In genomic region chr12:87052661-87053321, GRCm38 (mm10) we compare ENCODE assay signal across 7 mouse cellular contexts. TPM values are rescaled to one million over a fixed set of nuclear protein-coding genes. Genes with fewer than 3 reads are reported as not detected.
DNase-seq lines count a peak whose midpoint lies in the region; ATAC-seq and TF ChIP-seq lines count a peak whose summit lies in the region.

No protein-coding gene starts in this region.

- no peaks in the 10 kb centered on the region for H3K9me3 ChIP-seq in forebrain, postnatal 0 days (ENCODE audit: low read length)
- H3K9me3 ChIP-seq in hindbrain, embryonic 16.5 days (ENCODE audit: control insufficient read depth, low read length): no peaks in the 10 kb centered on the region
- H3K9me3 ChIP-seq in midbrain, embryonic 16.5 days (replicated peaks; ENCODE audit: control insufficient read depth, low read length, poor library complexity, severe bottlenecking): no peaks in the 10 kb centered on the region

- ATAC-seq in forebrain, postnatal 0 days: peak; percentile 89
- peak; percentile 67 for ATAC-seq in hindbrain, embryonic 16.5 days
- ATAC-seq in midbrain, embryonic 16.5 days: peak; percentile 63

- H3K27ac ChIP-seq in forebrain, postnatal 0 days (ENCODE audit: low read depth, low read length): no peak overlapping the region
- no peak overlapping the region for H3K27ac ChIP-seq in hindbrain, embryonic 16.5 days (ENCODE audit: low read depth, low read length)
- H3K27ac ChIP-seq in midbrain, embryonic 16.5 days (ENCODE audit: low read length): peak overlapping the region; percentile 54; the same call in 1 of the 2 replicates
- no peak overlapping the region for H3K27ac ChIP-seq in spleen, adult 2 months (ENCODE audit: insufficient read depth, low read length)

- no peak overlapping the region for H3K4me2 ChIP-seq in forebrain, postnatal 0 days (ENCODE audit: low read depth)
- H3K4me2 ChIP-seq in hindbrain, embryonic 16.5 days (ENCODE audit: low read length): peak overlapping the region; percentile 13; the same call in 1 of the 2 replicates
- H3K4me2 ChIP-seq in midbrain, embryonic 16.5 days (ENCODE audit: low read length): 0 out of 2 replicates have a peak overlapping the region, but pooled peaks have one; percentile 15

- 20% methylated on average over 16 of the region's 16 CpGs for WGBS in forebrain, postnatal 0 days
- 28% methylated on average over 15 of the region's 16 CpGs for WGBS in hindbrain, embryonic 16.5 days
- WGBS in midbrain, embryonic 16.5 days: 21% methylated on average over 16 of the region's 16 CpGs
- 33% methylated on average over 15 of the region's 16 CpGs for WGBS in spleen, adult 2 months

- DNase-seq in T-cell, adult 2 months (ENCODE audit: low spot score): peak; percentile 58
- DNase-seq in cerebellum, adult 11-12 months: peak; percentile 85
- peak; percentile 89 for DNase-seq in forebrain, postnatal 0 days
- DNase-seq in left cerebral cortex, postnatal 36 days (ENCODE audit: low spot score in 2 of 2): peak; percentile 85 to 89
- peak; percentile 17 to 56 for DNase-seq in spleen, adult 2 months (ENCODE audit: low read depth in 1 of 2, low spot score in 2 of 2)

- H3K27me3 ChIP-seq in forebrain, postnatal 0 days (ENCODE audit: insufficient read depth, low read length): peaks cover 9% of the 10 kb centered on the region
- H3K27me3 ChIP-seq in hindbrain, embryonic 16.5 days (replicated peaks; ENCODE audit: control insufficient read depth, insufficient read depth, low read length): peaks cover 2% of the 10 kb centered on the region
- H3K27me3 ChIP-seq in midbrain, embryonic 16.5 days (ENCODE audit: control insufficient read depth, insufficient read depth, low read depth, low read length): no peaks in the 10 kb centered on the region
- H3K27me3 ChIP-seq in spleen, adult 2 months (ENCODE audit: control insufficient read depth, insufficient read depth, low read length): no peaks in the 10 kb centered on the region

- H3K36me3 ChIP-seq in forebrain, postnatal 0 days (ENCODE audit: insufficient read depth): peaks cover 10% of the 10 kb centered on the region
- H3K36me3 ChIP-seq in hindbrain, embryonic 16.5 days (ENCODE audit: control insufficient read depth, insufficient read depth, low read length): no peaks in the 10 kb centered on the region
- H3K36me3 ChIP-seq in midbrain, embryonic 16.5 days (ENCODE audit: control insufficient read depth, insufficient read depth, low read length): no peaks in the 10 kb centered on the region
- H3K36me3 ChIP-seq in spleen, adult 2 months (ENCODE audit: control insufficient read depth, insufficient read depth, low read length): no peaks in the 10 kb centered on the region

- TF ChIP-seq CTCF in forebrain, postnatal 0 days (IDR thresholded peaks at IDR 0.05; ENCODE audit: low read depth): peak; percentile 96
- TF ChIP-seq CTCF in spleen, adult 2 months (IDR thresholded peaks at IDR 0.05; ENCODE audit: extremely low read depth, insufficient read depth, insufficient read length, insufficient replicate concordance): peak; percentile 72; the same call in 1 of the 2 replicates

- H3K4me3 ChIP-seq in forebrain, postnatal 0 days (ENCODE audit: low read depth, low read length): no peak overlapping the region
- H3K4me3 ChIP-seq in hindbrain, embryonic 16.5 days (ENCODE audit: low read length): no peak overlapping the region
- no peak overlapping the region for H3K4me3 ChIP-seq in midbrain, embryonic 16.5 days (ENCODE audit: low read depth, low read length)
- H3K4me3 ChIP-seq in spleen, adult 2 months (ENCODE audit: extremely low read depth, insufficient read depth, insufficient read length): no peak overlapping the region

- intact Hi-C loops in left cerebral cortex, postnatal 36 days (cut with DNase I): loop anchor here (5.0 kb wide), 2 partner anchors 60 to 285 kb away; partner anchors contain the start of gene Zdhhc22

- no peak for TF ChIP-seq POLR2A in spleen, adult 2 months (IDR thresholded peaks at IDR 0.05; ENCODE audit: low read depth, low read length)

- H3K4me1 ChIP-seq in forebrain, postnatal 0 days (ENCODE audit: insufficient read depth): no peaks in the 10 kb centered on the region
- no peaks in the 10 kb centered on the region for H3K4me1 ChIP-seq in hindbrain, embryonic 16.5 days (ENCODE audit: control insufficient read depth, insufficient read depth, low read depth, low read length)
- peaks cover 10% of the 10 kb centered on the region for H3K4me1 ChIP-seq in midbrain, embryonic 16.5 days (ENCODE audit: control insufficient read depth, insufficient read depth, low read length)
- H3K4me1 ChIP-seq in spleen, adult 2 months (ENCODE audit: control insufficient read depth, insufficient read depth, insufficient read length): no peaks in the 10 kb centered on the region

- no peak overlapping the region for H3K9ac ChIP-seq in forebrain, postnatal 0 days
- H3K9ac ChIP-seq in hindbrain, embryonic 16.5 days (ENCODE audit: low read depth, low read length): peak overlapping the region; percentile 41; the same call in 1 of the 2 replicates
- H3K9ac ChIP-seq in midbrain, embryonic 16.5 days (ENCODE audit: low read depth, low read length): no peak overlapping the region

RNA-seq across cellular contexts. Expression of gene Tmem63c, which starts 31.7 kb away (rescaled TPM):
- 20.1 and 21.8 TPM in 2 replicates for total RNA-seq in forebrain, postnatal 0 days (2014; rRNA removed)
- 6.6 and 8.5 TPM in 2 replicates for polyA plus RNA-seq in forebrain, postnatal 0 days (2015; fragmentation: Nextera tagmentation; extraction: Ambion mirVana)
- 11.0 and 11.9 TPM in 2 replicates for polyA plus RNA-seq in hindbrain, embryonic 16.5 days (2015; fragmentation: Nextera tagmentation; extraction: Ambion mirVana)
- total RNA-seq in left cerebral cortex, postnatal 36 days (2021): 10 to 100 TPM; 37.7 to 40.2 TPM
- polyA plus RNA-seq in midbrain, embryonic 16.5 days (2015; fragmentation: Nextera tagmentation; extraction: Ambion mirVana): 12.9 and 13.7 TPM in 2 replicates
- polyA plus RNA-seq in spleen, adult 2 months (2012; rRNA removed): 0.80 and 1.2 TPM in 2 replicates

RNA-seq across cellular contexts. Expression of gene Ngb, which starts 49.5 kb away (rescaled TPM):
- 9.2 and 9.9 TPM in 2 replicates for total RNA-seq in forebrain, postnatal 0 days (2014; rRNA removed)
- polyA plus RNA-seq in forebrain, postnatal 0 days (2015; fragmentation: Nextera tagmentation; extraction: Ambion mirVana): 7.1 and 12.2 TPM in 2 replicates
- polyA plus RNA-seq in hindbrain, embryonic 16.5 days (2015; fragmentation: Nextera tagmentation; extraction: Ambion mirVana): 6.5 and 7.3 TPM in 2 replicates
- 1 to 10 TPM; 6.6 to 7.7 TPM for total RNA-seq in left cerebral cortex, postnatal 36 days (2021)
- 8.5 and 10.8 TPM in 2 replicates for polyA plus RNA-seq in midbrain, embryonic 16.5 days (2015; fragmentation: Nextera tagmentation; extraction: Ambion mirVana)
- polyA plus RNA-seq in spleen, adult 2 months (2012; rRNA removed): 0.32 and 0.34 TPM in 2 replicates

Comparison
In these comparisons a context has a peak if more than half of its experiments do, and no peak if none do; other contexts are left out.
1. DNase-seq: peak in every context shown above with its lines; median percentile 89 in forebrain, postnatal 0 days; 87 in left cerebral cortex, postnatal 36 days; 85 in cerebellum, adult 11-12 months; 58 in T-cell, adult 2 months; 36 in spleen, adult 2 months.